Mouse (Mus musculus) intestine, embryonic 15.5 days (tissue): Measurements from ENCODE around the gene Sema4f. TPM values are rescaled to one million over a fixed set of nuclear protein-coding genes. Genes with fewer than 3 reads are reported as not detected.
A peak's percentile ranks its signal among the peaks of the same experiment; 100 is the strongest.

Source experiments
- ATAC-seq: fragments of 200-750 bp; cut with Nextera tagmentation; 2 replicates; pipeline ENCODE4 v1.8.0; 2017; ENCODE audit warnings: moderate TSS enrichment, moderate library complexity
- H3K27ac ChIP-seq: fragments of 300-500 bp; sonication (generic); 2 replicates; pipeline ENCODE4 v1.5.1; 2015; ENCODE audit warnings: mild to moderate bottlenecking, inconsistent platforms
- H3K27me3 ChIP-seq: fragments of 300-500 bp; sonication (generic); replicated peaks from 2 replicates; pipeline ENCODE4 v1.6.1; 2015; ENCODE audit warnings: inconsistent platforms
- H3K36me3 ChIP-seq: fragments of 300-500 bp; sonication (generic); 2 replicates; pipeline ENCODE4 v1.6.1; 2015; ENCODE audit warnings: inconsistent platforms
- H3K4me1 ChIP-seq: fragments of 300-500 bp; sonication (generic); replicated peaks from 2 replicates; pipeline ENCODE4 v1.6.1; 2015; ENCODE audit warnings: inconsistent platforms
- H3K4me2 ChIP-seq: fragments of 300-500 bp; sonication (generic); replicated peaks from 2 replicates; pipeline ENCODE4 v1.6.1; 2015; ENCODE audit warnings: mild to moderate bottlenecking, inconsistent platforms
- H3K4me3 ChIP-seq: fragments of 300-500 bp; sonication (generic); replicated peaks from 2 replicates; pipeline ENCODE4 v1.5.1; 2015; ENCODE audit warnings: inconsistent platforms
- H3K9ac ChIP-seq: fragments of 300-500 bp; sonication (generic); 2 replicates; pipeline ENCODE4 v1.6.1; 2015; ENCODE audit warnings: inconsistent platforms
- H3K9me3 ChIP-seq: fragments of 300-500 bp; sonication (generic); 2 replicates; pipeline ENCODE4 v1.6.1; 2016; ENCODE audit warnings: inconsistent platforms
- WGBS: fragments of 180-500 bp; shearing (Covaris S2); methylation state at CpG from one replicate; pipeline ENCODE4 v1.1.7; 2015; 5-methylcytosine and 5-hydroxymethylcytosine counted together
- polyA plus RNA-seq: library from polyadenylated mRNA; unstranded; fragments of >200 nt; fragmentation: Nextera tagmentation; extraction: Ambion mirVana; gene quantifications from 2 replicates; pipeline ENCODE4 v1.2.1, GENCODE M21; 2015

Sema4f gene
- polyA plus RNA-seq, 1 experiment from 2014 or later = 1.7 TPM

GRCm38 (mm10) chr6:82884570-82884969 lies 55.0 kb downstream of the Sema4f start:
- no peak overlapping the region for H3K4me3 ChIP-seq
- no peak for ATAC-seq

DNA sequence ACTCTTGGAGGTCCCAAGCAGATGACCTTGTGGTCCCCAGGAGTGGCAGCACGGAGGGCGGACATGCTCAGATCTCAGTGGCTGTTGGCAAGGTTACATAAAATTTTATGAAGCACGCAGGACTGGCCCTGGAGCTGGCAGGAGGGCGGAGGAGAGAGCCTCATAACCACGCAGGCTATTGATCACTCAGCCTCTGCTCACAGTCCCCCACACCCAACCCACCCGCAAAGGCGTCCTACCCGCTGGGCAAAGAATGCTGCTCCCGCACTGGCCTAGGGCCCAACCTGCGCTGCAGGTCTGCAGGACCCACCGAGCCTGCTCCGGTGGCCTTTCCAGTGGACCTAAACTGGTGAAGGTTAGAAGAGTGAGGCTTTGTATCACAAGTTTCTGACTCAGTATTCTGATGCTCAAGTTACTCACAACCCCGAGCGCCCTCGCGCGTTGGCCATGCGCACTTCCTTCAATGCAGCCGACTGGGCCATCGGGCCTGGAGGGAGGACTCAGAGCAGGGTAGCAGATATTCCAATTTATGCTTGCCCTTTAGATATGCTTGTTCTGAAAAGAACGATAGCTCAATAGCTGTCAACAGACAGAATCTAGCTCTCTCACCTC lies 58.0 kb downstream of the Sema4f start:
- 39% methylated on average over 21 of the region's 21 CpGs for WGBS
- ATAC-seq = peak; percentile 65

More at GRCm38 (mm10) chr6:82884570-82884969, 55.0 kb downstream of the Sema4f start:
- Histone ChIP-seq H3K9ac (no peak overlapping the region), H3K4me1 (peaks cover 3% of the 10 kb centered on the region; the same call in 1 of the 2 replicates), H3K27me3 (no peaks in the 10 kb centered on the region), H3K27ac (no peak overlapping the region), H3K9me3 (no peaks in the 10 kb centered on the region), H3K36me3 (no peaks in the 10 kb centered on the region), H3K4me2 (no peak overlapping the region)
- WGBS = 62% methylated on average over 3 of the region's 3 CpGs

GRCm38 (mm10) chr6:82880807-82881206 lies 58.8 kb downstream of the Sema4f start:
- peaks cover 3% of the 10 kb centered on the region; the same call in 1 of the 2 replicates for H3K4me1 ChIP-seq
- no peaks in the 10 kb centered on the region for H3K27me3 ChIP-seq
- H3K27ac ChIP-seq = no peak overlapping the region
- H3K9ac ChIP-seq = no peak overlapping the region
- no peak overlapping the region for H3K4me3 ChIP-seq
- ATAC-seq = no peak
- no peaks in the 10 kb centered on the region for H3K36me3 ChIP-seq
- WGBS = 86% methylated on average over 3 of the region's 3 CpGs
- H3K4me2 ChIP-seq = no peak overlapping the region
- H3K9me3 ChIP-seq = no peaks in the 10 kb centered on the region

More for the DNA sequence above, 58.0 kb downstream of the Sema4f start:
- no peaks in the 10 kb centered on the region for H3K36me3 ChIP-seq
- no peak overlapping the region for H3K4me3 ChIP-seq
- H3K9ac ChIP-seq = no peak overlapping the region
- H3K9me3 ChIP-seq = no peaks in the 10 kb centered on the region
- H3K4me1 ChIP-seq = peaks cover 3% of the 10 kb centered on the region; the same call in 1 of the 2 replicates
- peak overlapping the region; percentile 43 for H3K4me2 ChIP-seq
- H3K27me3 ChIP-seq = no peaks in the 10 kb centered on the region
- no peak overlapping the region for H3K27ac ChIP-seq

DNA sequence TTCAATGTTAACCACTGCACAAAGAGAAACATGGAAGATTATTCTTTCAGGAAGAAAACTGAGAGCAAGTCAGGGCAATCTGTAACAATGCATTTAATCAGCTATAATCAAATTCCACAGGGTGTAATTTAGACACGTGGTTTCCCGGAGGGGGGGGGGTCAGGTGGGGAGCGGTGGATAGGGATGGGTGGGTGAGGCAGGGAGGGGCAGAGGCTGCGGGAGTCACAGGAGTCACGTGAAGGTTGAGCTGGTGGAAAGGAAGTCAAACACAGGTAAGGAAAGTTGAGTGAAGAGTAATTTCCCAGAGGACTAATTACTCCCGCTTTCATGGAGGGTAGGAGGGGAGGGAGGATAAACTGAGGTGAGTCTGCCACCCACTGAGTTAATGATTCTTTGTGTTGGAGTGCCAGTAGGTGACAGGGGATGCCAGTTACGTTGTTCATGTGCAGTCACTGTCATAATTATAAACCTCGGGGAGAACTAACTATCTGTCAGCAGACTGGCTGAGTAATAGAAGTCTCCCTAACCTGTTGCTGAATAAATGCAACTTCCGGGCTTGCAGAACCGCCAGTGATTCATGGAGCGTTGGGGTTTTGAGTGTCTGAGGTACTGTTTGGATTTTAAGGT lies 60.0 kb downstream of the Sema4f start:
- Histone ChIP-seq H3K27me3 (no peaks in the 10 kb centered on the region), H3K36me3 (no peaks in the 10 kb centered on the region), H3K4me1 (peaks cover 3% of the 10 kb centered on the region; the same call in 1 of the 2 replicates), H3K4me3 (no peak overlapping the region), H3K27ac (no peak overlapping the region), H3K9me3 (no peaks in the 10 kb centered on the region), H3K9ac (no peak overlapping the region), H3K4me2 (no peak overlapping the region)
- ATAC-seq = peak; percentile 54
- WGBS = 42% methylated on average over 11 of the region's 11 CpGs

DNA sequence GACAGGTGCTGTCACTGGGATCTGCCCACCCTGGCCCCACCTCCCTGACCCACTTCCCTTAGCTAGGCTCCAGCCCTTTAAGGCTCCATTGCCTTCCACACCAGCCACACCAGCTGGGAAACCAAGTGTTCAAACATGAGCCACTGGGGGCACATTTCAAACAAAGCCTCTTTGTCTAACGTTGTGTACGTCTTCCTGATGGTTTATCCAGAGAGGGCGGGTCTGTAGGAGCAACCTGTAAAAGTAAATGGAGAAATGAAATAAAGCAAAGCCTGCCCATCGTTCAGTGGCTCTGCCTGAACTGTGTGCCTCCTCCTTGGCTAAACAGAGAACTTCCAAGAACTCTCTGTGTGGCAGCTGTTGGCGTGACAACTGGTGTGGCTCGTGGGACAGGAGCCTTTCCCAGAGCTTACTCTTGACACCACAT lies 64.0 kb downstream of the Sema4f start:
- ATAC-seq = peak; percentile 76
- no peak overlapping the region for H3K27ac ChIP-seq
- H3K9ac ChIP-seq = no peak overlapping the region
- H3K36me3 ChIP-seq = no peaks in the 10 kb centered on the region
- no peaks in the 10 kb centered on the region for H3K27me3 ChIP-seq
- H3K4me3 ChIP-seq = no peak overlapping the region
- no peak overlapping the region for H3K4me2 ChIP-seq
- no peaks in the 10 kb centered on the region for H3K9me3 ChIP-seq
- H3K4me1 ChIP-seq = 0 out of 2 replicates have a peak, but pooled peaks cover 3% of the 10 kb centered on the region
- 41% methylated on average over 6 of the region's 6 CpGs for WGBS

GRCm38 (mm10) chr6:82872332-82872707 lies 67.2 kb downstream of the Sema4f start:
- Histone ChIP-seq H3K4me3 (no peak overlapping the region), H3K36me3 (no peaks in the 10 kb centered on the region), H3K9me3 (no peaks in the 10 kb centered on the region), H3K4me2 (no peak overlapping the region), H3K4me1 (0 out of 2 replicates have a peak, but pooled peaks cover 3% of the 10 kb centered on the region), H3K9ac (no peak overlapping the region), H3K27ac (no peak overlapping the region), H3K27me3 (no peaks in the 10 kb centered on the region)
- ATAC-seq = 0 out of 2 replicates have a peak, but pooled peaks have one; percentile 3
- 72% methylated on average over 6 of the region's 6 CpGs for WGBS

DNA sequence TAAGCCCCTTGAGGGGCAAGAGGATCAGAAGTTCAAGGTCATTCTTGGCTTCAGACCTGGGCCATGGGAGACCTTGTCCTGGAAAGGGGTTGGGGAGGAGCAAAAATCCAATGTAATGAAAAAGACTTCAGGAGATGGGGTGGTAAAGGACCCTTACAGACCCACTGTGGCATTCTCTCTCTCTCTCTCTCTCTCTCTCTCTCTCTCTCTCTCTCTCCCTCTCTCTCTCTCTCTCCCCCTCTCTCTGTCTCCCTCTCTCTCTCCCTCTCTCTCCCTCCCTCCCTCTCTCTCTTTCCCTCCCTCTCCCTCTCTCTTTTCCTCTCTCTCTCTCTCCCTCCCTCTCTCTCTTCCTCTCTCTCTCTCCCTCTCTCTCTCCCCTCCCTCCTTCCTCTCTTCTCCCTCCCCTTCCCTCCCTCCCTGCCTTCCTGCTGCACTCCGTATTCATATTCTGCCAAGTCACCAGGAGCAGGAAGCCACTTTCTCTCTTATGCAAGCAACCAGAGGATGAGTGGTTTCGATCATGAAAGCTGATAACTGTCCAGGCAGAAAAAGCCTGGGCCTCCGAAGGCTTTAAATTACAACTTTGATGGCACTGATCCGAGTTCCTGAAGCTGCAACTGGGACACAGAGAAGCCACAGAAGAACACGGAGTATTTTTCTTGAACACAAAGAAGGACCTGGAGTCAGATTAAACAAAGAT lies 67.8 kb downstream of the Sema4f start:
- ATAC-seq = 0 out of 2 replicates have a peak, but pooled peaks have one; percentile 31
- Histone ChIP-seq H3K27ac (no peak overlapping the region), H3K4me1 (0 out of 2 replicates have a peak, but pooled peaks cover 3% of the 10 kb centered on the region), H3K9me3 (no peaks in the 10 kb centered on the region), H3K4me3 (no peak overlapping the region), H3K27me3 (no peaks in the 10 kb centered on the region), H3K9ac (no peak overlapping the region), H3K36me3 (no peaks in the 10 kb centered on the region), H3K4me2 (no peak overlapping the region)
- WGBS = 7% methylated on average over 5 of the region's 5 CpGs

- H3K4me2 ChIP-seq = no peak overlapping the region
- H3K4me3 ChIP-seq = no peak overlapping the region
- no peak for ATAC-seq
- no peaks in the 10 kb centered on the region for H3K27me3 ChIP-seq
- H3K9ac ChIP-seq = no peak overlapping the region
- no peaks in the 10 kb centered on the region for H3K36me3 ChIP-seq
- no peaks in the 10 kb centered on the region for H3K9me3 ChIP-seq
- H3K4me1 ChIP-seq = peaks cover 7% of the 10 kb centered on the region; the same call in 1 of the 2 replicates
- no peak overlapping the region for H3K27ac ChIP-seq
- WGBS = 64% methylated on average over 5 of the region's 5 CpGs
Observed at GRCm38 (mm10) chr6:82868476-82868875, 71.1 kb downstream of the Sema4f start.

GRCm38 (mm10) chr6:82863380-82863874 lies 76.1 kb downstream of the Sema4f start:
- Histone ChIP-seq H3K4me3 (no peak overlapping the region), H3K9ac (no peak overlapping the region), H3K4me2 (no peak overlapping the region), H3K4me1 (peaks cover 13% of the 10 kb centered on the region), H3K9me3 (no peaks in the 10 kb centered on the region), H3K27me3 (no peaks in the 10 kb centered on the region), H3K27ac (no peak overlapping the region), H3K36me3 (no peaks in the 10 kb centered on the region)
- peak; percentile 90 for ATAC-seq
- 41% methylated on average over 8 of the region's 8 CpGs for WGBS

GRCm38 (mm10) chr6:82862475-82862874 lies 77.1 kb downstream of the Sema4f start:
- Histone ChIP-seq H3K4me2 (no peak overlapping the region), H3K9me3 (no peaks in the 10 kb centered on the region), H3K27me3 (no peaks in the 10 kb centered on the region), H3K9ac (no peak overlapping the region), H3K4me1 (peaks cover 13% of the 10 kb centered on the region), H3K4me3 (no peak overlapping the region), H3K36me3 (no peaks in the 10 kb centered on the region), H3K27ac (no peak overlapping the region)
- ATAC-seq = 0 out of 2 replicates have a peak, but pooled peaks have one; percentile 26
- WGBS = 59% methylated on average over 7 of the region's 7 CpGs

- 53% methylated on average over 3 of the region's 3 CpGs for WGBS
- Histone ChIP-seq H3K9ac (no peak overlapping the region), H3K27me3 (no peaks in the 10 kb centered on the region), H3K9me3 (no peaks in the 10 kb centered on the region), H3K36me3 (no peaks in the 10 kb centered on the region), H3K27ac (no peak overlapping the region), H3K4me2 (no peak overlapping the region), H3K4me1 (peaks cover 13% of the 10 kb centered on the region), H3K4me3 (no peak overlapping the region)
- no peak for ATAC-seq
Observed at GRCm38 (mm10) chr6:82862042-82862441, 77.5 kb downstream of the Sema4f start.
